In the genomic region with DNA sequence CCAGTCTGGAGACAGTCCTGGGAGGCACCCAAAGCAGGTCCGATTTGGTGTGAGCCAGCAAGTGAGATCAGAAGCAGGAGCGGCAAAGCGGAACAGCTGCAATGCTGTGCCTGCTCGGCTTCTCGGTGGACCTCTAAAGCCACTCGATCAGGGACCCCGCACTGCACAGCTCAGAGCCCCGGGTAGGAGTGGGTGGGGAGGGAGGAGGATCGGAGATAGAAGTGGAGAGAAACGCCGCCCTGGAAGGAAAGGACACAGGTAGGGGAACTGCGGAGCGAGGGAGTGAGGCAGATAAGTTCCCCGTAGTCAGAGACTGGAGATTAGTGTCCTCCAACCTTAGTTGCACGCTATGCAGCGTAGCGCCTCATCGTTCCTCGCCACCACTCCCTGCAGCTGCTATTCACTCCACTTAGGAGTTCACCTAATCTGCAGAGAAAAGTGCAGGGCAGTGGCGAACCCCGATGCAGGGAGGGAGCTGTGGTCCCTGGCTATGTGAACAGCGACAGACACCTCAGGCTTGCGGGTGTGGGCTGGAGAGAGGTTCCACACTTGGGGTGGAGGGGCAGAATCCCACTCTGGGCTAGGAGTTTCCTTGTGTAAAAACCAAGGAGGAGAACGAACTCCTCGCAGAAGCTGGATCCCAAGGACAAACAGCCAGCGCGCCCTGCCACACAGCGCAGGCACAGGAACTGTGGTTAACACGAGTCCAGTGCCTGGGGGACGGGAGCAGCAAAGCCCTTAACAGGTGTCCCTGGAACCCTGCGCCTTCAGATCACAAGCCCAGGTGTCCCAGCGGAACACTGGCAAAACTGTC, we compare ENCODE assay signal across 8 mouse cellular contexts. TPM values are rescaled to one million over a fixed set of nuclear protein-coding genes. Genes with fewer than 3 reads are reported as not detected.
DNase-seq lines count a peak whose midpoint lies in the region; ATAC-seq and TF ChIP-seq lines count a peak whose summit lies in the region.

A gene (minus strand): TSS at position 177 of the 814 bp plus-strand sequence.

- peak; percentile 4 to 13 for DNase-seq in left cerebral cortex, adult 18-20 months (ENCODE audit: low spot score in 2 of 2)
- no peak for DNase-seq in left cerebral cortex, adult 11 months (ENCODE audit: low spot score)
- DNase-seq in adrenal gland, postnatal 36 days = peak; percentile 57 to 63
- DNase-seq in forebrain, embryonic 11.5 days (ENCODE audit: low spot score) = peak; percentile 66
- peak; percentile 55 for DNase-seq in midbrain, embryonic 10.5 days (ENCODE audit: low spot score)

- 1% methylated on average over 32 of the region's 32 CpGs for WGBS in forebrain, embryonic 11.5 days
- WGBS in intestine, postnatal 0 days = under 1% methylated on average over 32 of the region's 32 CpGs
- under 1% methylated on average over 32 of the region's 32 CpGs for WGBS in midbrain, embryonic 10.5 days

- no peaks in the 10 kb centered on the region for H3K36me3 ChIP-seq in forebrain, embryonic 11.5 days (ENCODE audit: control insufficient read depth, insufficient read depth, low read length)
- no peaks in the 10 kb centered on the region for H3K36me3 ChIP-seq in intestine, postnatal 0 days (ENCODE audit: control insufficient read depth, insufficient read depth)
- H3K36me3 ChIP-seq in midbrain, embryonic 10.5 days = no peaks in the 10 kb centered on the region

- peak within 1 kb of the TSS; percentile 43 for H3K4me3 ChIP-seq in forebrain, embryonic 11.5 days (ENCODE audit: low read depth, low read length)
- H3K4me3 ChIP-seq in intestine, postnatal 0 days (ENCODE audit: low read depth, low read length) = peak within 1 kb of the TSS; percentile 46
- H3K4me3 ChIP-seq in midbrain, embryonic 10.5 days = peak within 1 kb of the TSS; percentile 63

- peaks cover 4% of the 10 kb centered on the region for H3K27me3 ChIP-seq in forebrain, embryonic 11.5 days (ENCODE audit: control insufficient read depth, insufficient read depth, low read length)
- H3K27me3 ChIP-seq in intestine, postnatal 0 days (replicated peaks; ENCODE audit: control insufficient read depth, insufficient read depth, low read length) = no peaks in the 10 kb centered on the region
- peaks cover 36% of the 10 kb centered on the region for H3K27me3 ChIP-seq in midbrain, embryonic 10.5 days (ENCODE audit: low read depth, poor library complexity, severe bottlenecking)

- H3K9ac ChIP-seq in forebrain, embryonic 11.5 days (ENCODE audit: low read length) = peak within 1 kb of the TSS; percentile 48
- no peak within 1 kb of the TSS for H3K9ac ChIP-seq in intestine, postnatal 0 days (ENCODE audit: low read depth, low read length)

- H3K4me1 ChIP-seq in forebrain, embryonic 11.5 days (replicated peaks; ENCODE audit: control insufficient read depth, insufficient read depth, low read length) = no peaks in the 10 kb centered on the region; the same call in 1 of the 2 replicates
- no peaks in the 10 kb centered on the region for H3K4me1 ChIP-seq in intestine, postnatal 0 days (replicated peaks; ENCODE audit: control insufficient read depth, insufficient read depth, low read length)
- H3K4me1 ChIP-seq in midbrain, embryonic 10.5 days = peaks cover 12% of the 10 kb centered on the region

- no peaks in the 10 kb centered on the region for H3K9me3 ChIP-seq in forebrain, embryonic 11.5 days (ENCODE audit: control insufficient read depth, low read length)
- H3K9me3 ChIP-seq in intestine, postnatal 0 days (ENCODE audit: control insufficient read depth) = no peaks in the 10 kb centered on the region
- H3K9me3 ChIP-seq in midbrain, embryonic 10.5 days (replicated peaks) = no peaks in the 10 kb centered on the region

- H3K27ac ChIP-seq in forebrain, embryonic 11.5 days (ENCODE audit: low read depth, low read length) = no peak within 1 kb of the TSS
- H3K27ac ChIP-seq in intestine, postnatal 0 days (ENCODE audit: low read depth, low read length) = no peak within 1 kb of the TSS
- H3K27ac ChIP-seq in midbrain, embryonic 10.5 days (replicated peaks) = peak within 1 kb of the TSS; percentile 35

- ATAC-seq in forebrain, embryonic 11.5 days (replicated peaks; ENCODE audit: low FRiP score) = peak; percentile 75
- ATAC-seq in intestine, postnatal 0 days = peak; percentile 47
- no peak for ATAC-seq in inflammation-experienced regulatory T-cells, adult 6 months
- ATAC-seq in CD4-positive, CD25-positive, alpha-beta regulatory T cell, adult 4 months = no peak

- peak within 1 kb of the TSS; percentile 81 for H3K4me2 ChIP-seq in forebrain, embryonic 11.5 days (ENCODE audit: low read depth, low read length, severe bottlenecking)
- H3K4me2 ChIP-seq in intestine, postnatal 0 days (replicated peaks; ENCODE audit: low read depth) = peak within 1 kb of the TSS; percentile 75

- TF ChIP-seq CTCF in intestine, postnatal 0 days (IDR thresholded peaks at IDR 0.05; ENCODE audit: low read depth) = no peak

RNA-seq across cellular contexts. Expression of the gene that starts here (rescaled TPM):
- 1 to 10 TPM; 5.2 to 6.3 TPM for total RNA-seq in left cerebral cortex, adult 18-20 months (2021)
- 1 to 10 TPM; 7.3 to 10.0 TPM for total RNA-seq in adrenal gland, postnatal 36 days (2021)
- 0.09 and 0.13 TPM in 2 replicates for polyA plus RNA-seq in forebrain, embryonic 11.5 days (2014; fragmentation: Nextera tagmentation; extraction: Ambion mirVana)
- 1.0 and 1.3 TPM in 2 replicates for polyA plus RNA-seq in intestine, postnatal 0 days (2015; fragmentation: Nextera tagmentation; extraction: Ambion mirVana)
- polyA plus RNA-seq in midbrain, embryonic 10.5 days (2016; fragmentation: Nextera tagmentation; extraction: Ambion mirVana) = 0.17 and 0.20 TPM in 2 replicates
- not detected for polyA plus RNA-seq in inflammation-experienced regulatory T-cells, adult 6 months (2017; shearing (Covaris generic))
- polyA plus RNA-seq in CD4-positive, CD25-positive, alpha-beta regulatory T cell, adult 4 months (2017; shearing (Covaris generic)) = not detected

Comparison
In these comparisons a context has a peak if more than half of its experiments do, and no peak if none do; other contexts are left out.
1. Peak in DNase-seq, ATAC-seq, H3K4me3 ChIP-seq, H3K9ac ChIP-seq and H3K4me2 ChIP-seq in forebrain, embryonic 11.5 days; RNA of the gene not detected or under 1 TPM.
2. Peak in DNase-seq, H3K4me3 ChIP-seq and H3K27ac ChIP-seq in midbrain, embryonic 10.5 days; RNA of the gene not detected or under 1 TPM.